In genomic region chr5:86303877-86304276, GRCm38 (mm10) we compare ENCODE assay signal across 23 mouse cellular contexts. TPM values are rescaled to one million over a fixed set of nuclear protein-coding genes. Genes with fewer than 3 reads are reported as not detected.
"Had no signal": no experiment of that assay in that cellular context is flagged by ENCODE, and none has a peak within 500 bp of the region (broad histone marks: within the 10 kb centered on the region; RNA-seq: fewer than 3 reads in every experiment).

No protein-coding gene starts in this region.

- H3K27me3 ChIP-seq: limb, embryonic 15.5 days; liver, embryonic 12.5 days; megakaryocyte, embryonic 14.5 days; midbrain, embryonic 12.5 days had no signal

- ATAC-seq: liver, embryonic 12.5 days; midbrain, embryonic 16.5 days had no signal

- H3K4me1 ChIP-seq: limb, embryonic 15.5 days; liver, embryonic 12.5 days; megakaryocyte, embryonic 14.5 days; midbrain, embryonic 12.5 days had no signal

- DNase-seq: kidney, adult 9 months; kidney, postnatal 36 days; lung, embryonic 14.5 days; lung, postnatal 10 days; lung, postnatal 4 days; right cerebral cortex, postnatal 14 days; thymus, postnatal 36 days had no signal

- H3K4me3 ChIP-seq: layer of hippocampus, adult 2 months; limb, embryonic 15.5 days; liver, embryonic 12.5 days; megakaryocyte, embryonic 14.5 days; midbrain, embryonic 12.5 days had no signal

- H3K27ac ChIP-seq: kidney, postnatal 0 days; layer of hippocampus, adult 2 months; limb, embryonic 15.5 days; liver, embryonic 12.5 days; midbrain, embryonic 12.5 days had no signal

RNA-seq across cellular contexts. Expression of gene Tmprss11c, which starts 14.8 kb away (rescaled TPM):
- total RNA-seq: layer of hippocampus, adult 2 months; layer of hippocampus, postnatal 10 days; left cerebral cortex, adult 18-20 months; left cerebral cortex, postnatal 10 days had no signal
- polyA plus RNA-seq: kidney, postnatal 0 days; limb, embryonic 11.5 days; limb, embryonic 15.5 days; liver, embryonic 12.5 days; liver, embryonic 16.5 days; lung, embryonic 14.5 days; midbrain, embryonic 12.5 days; midbrain, embryonic 16.5 days; neural tube, embryonic 14.5 days; small intestine, adult 2 months; stomach, embryonic 16.5 days; thymus, postnatal 0 days had no signal
